Comparison of ENCODE assay signal across 17 mouse cellular contexts in the genomic region with DNA sequence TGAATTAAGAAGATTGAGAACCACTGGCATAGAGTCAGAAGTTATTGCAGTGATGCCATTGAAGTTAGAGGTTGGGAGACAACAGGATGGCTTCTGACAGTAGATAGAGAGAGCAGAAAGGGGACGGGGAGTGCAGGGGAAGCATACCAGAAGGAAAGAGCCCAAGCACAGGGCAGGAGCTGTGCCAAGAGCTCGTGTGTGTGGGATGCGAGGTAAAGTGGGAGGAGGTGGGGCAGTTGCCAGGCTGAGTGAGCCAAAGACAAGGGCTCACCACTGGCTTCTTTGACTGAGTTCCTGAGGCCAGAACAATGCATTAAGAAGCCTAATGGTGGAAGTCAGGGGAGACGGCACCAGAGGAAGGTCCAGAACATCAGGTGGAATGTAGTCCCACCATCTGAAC. TPM values are rescaled to one million over a fixed set of nuclear protein-coding genes. Genes with fewer than 3 reads are reported as not detected.
"Had no signal": no experiment of that assay in that cellular context is flagged by ENCODE, and none has a peak within 500 bp of the region (broad histone marks: within the 10 kb centered on the region; RNA-seq: fewer than 3 reads in every experiment).

No protein-coding gene starts in this region.

- DNase-seq: heart, postnatal 10 days; heart, postnatal 14 days; heart, postnatal 36 days; heart, postnatal 4 days; kidney, adult 11 months; kidney, adult 18-20 months; kidney, adult 2 months; kidney, adult 8-10 months; kidney, adult 9 months; kidney, postnatal 10 days; kidney, postnatal 14 days; kidney, postnatal 25 days; kidney, postnatal 36 days; kidney, postnatal 4 days; layer of hippocampus, adult 9-11 months; layer of hippocampus, postnatal 36 days had no signal

RNA-seq across cellular contexts. Expression of gene Ngf, which starts 47.2 kb away (rescaled TPM):
- total RNA-seq: hematopoietic stem cell, adult 5-6 weeks had no signal
